Mouse (Mus musculus): ENCODE results near the gene Pet2. TPM values are rescaled to one million over a fixed set of nuclear protein-coding genes. Genes with fewer than 3 reads are reported as not detected.

The Pet2 gene
- not detected for polyA plus RNA-seq (2014; fragmentation: Illumina TruSeq; extraction: RNeasy Lipid Tissue Mini Kit (QIAGEN cat#74804); ENCODE audit: low read depth, low replicate concordance)

DNA sequence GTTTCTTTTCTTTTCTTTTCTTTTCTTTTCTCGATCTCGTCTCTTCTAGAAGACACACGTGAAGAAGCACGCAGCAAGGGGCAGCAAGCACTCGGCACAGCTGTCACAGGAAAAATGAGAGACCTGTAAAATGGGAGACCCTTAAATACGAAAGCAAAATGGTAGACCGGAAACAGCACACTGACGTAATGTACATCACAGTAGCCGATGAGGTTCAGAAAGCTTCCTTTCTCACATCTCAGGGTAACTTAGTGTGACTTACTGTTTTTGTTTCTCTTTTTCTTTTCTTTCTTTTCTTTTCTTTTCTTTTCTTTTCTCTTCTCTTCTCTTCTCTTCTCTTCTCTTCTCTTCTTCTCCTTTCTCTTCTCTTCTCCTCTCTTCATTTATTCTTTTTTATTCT is at the start of gene Pet2:
Gene Pet2 (minus strand): TSS at position 101 of the 400 bp plus-strand sequence.

Measured in adrenal gland, adult 10 weeks (tissue).